Mouse (Mus musculus) lung, embryonic 16.5 days (tissue): ENCODE measurements at regions not wholly inside any gene's neighbourhood (a gene's known extent, or its start where the extent isn't known, plus 50 kb on each side); places are given as distances from the start of the nearest gene placed in this dataset.

Experiments
- ATAC-seq: fragments of 200-750 bp; cut with Nextera tagmentation; 2 replicates; pipeline ENCODE4 v1.8.0; 2017; ENCODE audit warnings: low read depth, mild to moderate bottlenecking, moderate library complexity
- H3K27ac ChIP-seq: fragments of 300-500 bp; sonication (generic); 2 replicates; pipeline ENCODE4 v1.5.1; 2014; ENCODE audit warnings: mild to moderate bottlenecking, control low read depth, low read length
- H3K27me3 ChIP-seq: fragments of 300-500 bp; sonication (generic); 2 replicates; pipeline ENCODE4 v1.6.1; 2014; ENCODE audit warnings: low read depth, low read length, mixed read lengths; ENCODE audit not compliant: control insufficient read depth, insufficient read depth
- H3K36me3 ChIP-seq: fragments of 300-500 bp; sonication (generic); 2 replicates; pipeline ENCODE4 v1.6.1; 2014; ENCODE audit warnings: low read length; ENCODE audit not compliant: control insufficient read depth, insufficient read depth
- H3K4me1 ChIP-seq: fragments of 300-500 bp; sonication (generic); replicated peaks from 2 replicates; pipeline ENCODE4 v1.6.1; 2014; ENCODE audit warnings: low read length, mixed read lengths; ENCODE audit not compliant: control insufficient read depth, insufficient read depth
- H3K4me2 ChIP-seq: fragments of 300-500 bp; sonication (generic); 2 replicates; pipeline ENCODE4 v1.6.1; 2014; ENCODE audit warnings: low read depth, low read length, control low read depth
- H3K4me3 ChIP-seq: fragments of 300-500 bp; sonication (generic); 2 replicates; pipeline ENCODE4 v1.5.1; 2014; ENCODE audit warnings: mild to moderate bottlenecking, low read length, control low read depth
- H3K9ac ChIP-seq: fragments of 300-500 bp; sonication (generic); 2 replicates; pipeline ENCODE4 v1.6.1; 2014; ENCODE audit warnings: low read length, control low read depth
- H3K9me3 ChIP-seq: fragments of 300-500 bp; sonication (generic); 2 replicates; pipeline ENCODE4 v1.6.1; 2016; ENCODE audit warnings: low read length; ENCODE audit not compliant: control insufficient read depth
- WGBS: fragments of 180-500 bp; shearing (Covaris S2); extraction: QIAGEN DNeasy Blood & Tissue Kit; methylation state at CpG from one replicate; pipeline ENCODE4 v1.1.7; 2014; 5-methylcytosine and 5-hydroxymethylcytosine counted together

DNA sequence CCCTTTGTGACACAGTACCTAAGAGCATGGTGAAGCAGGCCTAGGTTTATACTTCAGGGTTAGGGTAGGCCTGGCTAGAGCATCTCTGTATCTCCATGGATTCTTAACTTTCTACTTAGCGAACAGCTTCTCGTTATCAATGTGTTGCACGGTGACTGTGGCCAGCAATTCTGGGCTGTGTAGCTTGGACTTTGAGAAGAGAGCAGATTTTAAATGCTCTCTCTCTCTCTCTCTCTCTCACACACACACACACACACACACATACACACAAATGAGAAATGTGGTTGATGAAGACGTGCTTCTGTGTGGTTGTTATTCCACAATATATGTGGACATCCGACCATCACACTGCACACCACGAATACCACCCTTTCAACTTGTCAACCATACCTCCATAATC, 345.4 kb upstream of the Maf start:
- no peaks in the 10 kb centered on the region for H3K9me3 ChIP-seq
- no peaks in the 10 kb centered on the region for H3K36me3 ChIP-seq
- no peak for ATAC-seq
- no peaks in the 10 kb centered on the region for H3K27me3 ChIP-seq
- H3K27ac ChIP-seq = no peak overlapping the region
- H3K4me2 ChIP-seq = no peak overlapping the region
- 69% methylated on average over 6 of the region's 6 CpGs for WGBS
- no peak overlapping the region for H3K4me3 ChIP-seq
- no peak overlapping the region for H3K9ac ChIP-seq
- peaks cover 2% of the 10 kb centered on the region; the same call in 1 of the 2 replicates for H3K4me1 ChIP-seq

DNA sequence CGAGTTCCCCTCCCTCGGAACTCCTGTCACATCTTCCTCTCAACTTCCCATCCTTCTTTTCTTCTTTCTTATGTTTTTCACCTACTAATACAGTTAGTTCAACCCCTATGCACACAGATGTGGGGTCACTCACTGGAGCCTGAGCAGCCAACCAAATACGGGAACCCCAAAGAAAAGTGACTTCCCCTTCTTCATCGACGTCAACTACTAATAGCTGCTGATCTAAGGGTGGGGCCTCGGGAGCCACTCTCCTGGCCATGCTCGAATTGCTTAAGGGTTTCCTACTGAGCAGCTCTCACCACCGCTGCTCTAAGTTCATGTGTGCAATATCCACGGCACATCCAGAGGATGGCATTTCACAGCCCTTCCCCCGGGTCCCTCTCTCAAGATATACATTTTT, 340.9 kb upstream of the Maf start:
- no peak overlapping the region for H3K4me2 ChIP-seq
- no peak overlapping the region for H3K9ac ChIP-seq
- H3K4me3 ChIP-seq = no peak overlapping the region
- H3K36me3 ChIP-seq = no peaks in the 10 kb centered on the region
- no peak overlapping the region for H3K27ac ChIP-seq
- H3K4me1 ChIP-seq = peaks cover 2% of the 10 kb centered on the region; the same call in 1 of the 2 replicates
- ATAC-seq = no peak
- no peaks in the 10 kb centered on the region for H3K9me3 ChIP-seq
- H3K27me3 ChIP-seq = no peaks in the 10 kb centered on the region
- 81% methylated on average over 10 of the region's 10 CpGs for WGBS

- Histone ChIP-seq H3K27me3 (no peaks in the 10 kb centered on the region), H3K36me3 (no peaks in the 10 kb centered on the region), H3K9me3 (no peaks in the 10 kb centered on the region), H3K4me1 (no peaks in the 10 kb centered on the region; the same call in 1 of the 2 replicates), H3K4me3 (no peak overlapping the region), H3K4me2 (no peak overlapping the region), H3K27ac (no peak overlapping the region), H3K9ac (no peak overlapping the region)
- no peak for ATAC-seq
- 48% methylated on average over 3 of the region's 3 CpGs for WGBS
These were observed 339.3 kb upstream of the Maf start for GRCm38 (mm10) chr8:116046859-116047258.

DNA sequence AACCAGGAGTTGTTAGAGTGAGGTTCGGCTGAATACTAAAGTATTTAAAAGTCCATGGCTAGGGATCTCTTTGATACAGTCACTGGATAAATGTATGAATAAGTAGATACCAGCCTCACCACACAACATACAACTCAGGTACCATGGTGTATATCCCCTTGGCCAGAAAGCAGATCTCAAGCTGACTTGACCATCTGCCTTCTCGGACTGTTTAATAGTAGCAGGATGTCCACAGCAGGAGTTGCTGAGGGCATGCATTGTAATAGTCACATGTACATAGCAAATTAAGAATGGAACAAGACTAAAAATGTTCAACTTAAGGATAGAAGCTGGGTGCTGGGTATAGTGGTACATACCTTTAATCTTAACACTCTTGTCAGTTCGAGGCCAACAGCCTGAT, 337.9 kb upstream of the Maf start:
- Histone ChIP-seq H3K4me1 (no peaks in the 10 kb centered on the region; the same call in 1 of the 2 replicates), H3K9me3 (no peaks in the 10 kb centered on the region), H3K36me3 (no peaks in the 10 kb centered on the region), H3K27ac (no peak overlapping the region), H3K4me2 (no peak overlapping the region), H3K27me3 (no peaks in the 10 kb centered on the region), H3K9ac (no peak overlapping the region), H3K4me3 (no peak overlapping the region)
- ATAC-seq = no peak
- WGBS = 87% methylated on average over 3 of the region's 3 CpGs

- Histone ChIP-seq H3K4me1 (no peaks in the 10 kb centered on the region; the same call in 1 of the 2 replicates), H3K9ac (no peak overlapping the region), H3K36me3 (no peaks in the 10 kb centered on the region), H3K27me3 (no peaks in the 10 kb centered on the region), H3K4me3 (no peak overlapping the region), H3K9me3 (no peaks in the 10 kb centered on the region), H3K27ac (no peak overlapping the region), H3K4me2 (no peak overlapping the region)
- ATAC-seq = no peak
- WGBS = 85% methylated on average over 4 of the region's 4 CpGs
These were observed 335.8 kb upstream of the Maf start for GRCm38 (mm10) chr8:116043381-116043780.

DNA sequence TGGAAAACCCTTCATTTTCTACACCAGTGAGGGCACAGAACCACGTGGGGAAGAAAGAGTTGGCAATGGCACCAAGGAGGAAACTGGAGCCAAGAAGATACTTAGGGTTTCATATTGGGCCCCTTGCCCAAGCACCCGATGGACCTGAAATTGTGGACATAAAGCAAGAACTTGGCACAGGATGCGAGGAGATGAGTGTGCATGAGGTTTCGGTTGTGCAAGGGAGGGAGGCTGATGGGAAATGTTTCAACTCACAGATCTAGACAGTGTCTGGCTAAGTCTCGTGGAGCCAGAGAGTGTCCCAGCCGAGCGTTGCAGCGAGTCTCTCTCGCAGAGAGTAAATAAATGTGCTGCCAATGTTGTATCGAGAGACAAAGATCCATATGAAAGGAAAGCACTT, 323.4 kb upstream of the Maf start:
- no peaks in the 10 kb centered on the region for H3K27me3 ChIP-seq
- H3K27ac ChIP-seq = no peak overlapping the region
- no peak overlapping the region for H3K4me2 ChIP-seq
- 62% methylated on average over 10 of the region's 10 CpGs for WGBS
- H3K9me3 ChIP-seq = no peaks in the 10 kb centered on the region
- H3K9ac ChIP-seq = no peak overlapping the region
- peak; percentile 43 for ATAC-seq
- H3K4me3 ChIP-seq = no peak overlapping the region
- H3K4me1 ChIP-seq = no peaks in the 10 kb centered on the region
- H3K36me3 ChIP-seq = no peaks in the 10 kb centered on the region

- Histone ChIP-seq H3K9ac (no peak overlapping the region), H3K4me1 (no peaks in the 10 kb centered on the region), H3K9me3 (no peaks in the 10 kb centered on the region), H3K36me3 (no peaks in the 10 kb centered on the region), H3K4me2 (no peak overlapping the region), H3K27me3 (no peaks in the 10 kb centered on the region), H3K27ac (no peak overlapping the region), H3K4me3 (no peak overlapping the region)
- 83% methylated on average over 2 of the region's 2 CpGs for WGBS
- no peak for ATAC-seq
These were observed 317.7 kb upstream of the Maf start for GRCm38 (mm10) chr8:116025321-116025720.

GRCm38 (mm10) chr8:116024811-116025210, 317.2 kb upstream of the Maf start:
- Histone ChIP-seq H3K9me3 (no peaks in the 10 kb centered on the region), H3K4me2 (no peak overlapping the region), H3K27ac (no peak overlapping the region), H3K9ac (no peak overlapping the region), H3K4me1 (no peaks in the 10 kb centered on the region), H3K36me3 (no peaks in the 10 kb centered on the region), H3K4me3 (no peak overlapping the region), H3K27me3 (no peaks in the 10 kb centered on the region)
- 60% methylated on average over 4 of the region's 4 CpGs for WGBS
- no peak for ATAC-seq

DNA sequence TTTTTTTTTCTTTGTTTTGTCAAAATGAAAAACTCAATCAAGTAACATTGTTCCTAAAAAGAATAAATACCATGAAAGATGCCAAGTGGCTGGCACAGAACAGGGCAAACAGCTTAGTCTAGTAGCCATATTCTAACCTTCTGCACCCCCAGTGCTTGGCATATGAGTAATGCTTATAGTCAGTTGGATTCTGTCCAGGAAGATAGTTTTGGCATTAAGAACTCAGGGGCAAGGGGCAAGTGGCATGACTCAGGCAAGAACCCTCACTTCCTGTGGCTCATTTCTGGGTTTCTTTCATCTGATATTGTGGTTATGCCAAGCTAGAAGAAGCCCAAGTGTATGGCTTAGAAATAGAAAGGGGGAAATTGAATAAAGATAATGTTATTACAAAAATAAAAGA, 314.1 kb upstream of the Maf start:
- no peak for ATAC-seq
- no peaks in the 10 kb centered on the region for H3K36me3 ChIP-seq
- no peak overlapping the region for H3K4me3 ChIP-seq
- H3K9ac ChIP-seq = no peak overlapping the region
- H3K9me3 ChIP-seq = no peaks in the 10 kb centered on the region
- no peak overlapping the region for H3K27ac ChIP-seq
- H3K27me3 ChIP-seq = no peaks in the 10 kb centered on the region
- no peaks in the 10 kb centered on the region for H3K4me1 ChIP-seq
- H3K4me2 ChIP-seq = no peak overlapping the region

DNA sequence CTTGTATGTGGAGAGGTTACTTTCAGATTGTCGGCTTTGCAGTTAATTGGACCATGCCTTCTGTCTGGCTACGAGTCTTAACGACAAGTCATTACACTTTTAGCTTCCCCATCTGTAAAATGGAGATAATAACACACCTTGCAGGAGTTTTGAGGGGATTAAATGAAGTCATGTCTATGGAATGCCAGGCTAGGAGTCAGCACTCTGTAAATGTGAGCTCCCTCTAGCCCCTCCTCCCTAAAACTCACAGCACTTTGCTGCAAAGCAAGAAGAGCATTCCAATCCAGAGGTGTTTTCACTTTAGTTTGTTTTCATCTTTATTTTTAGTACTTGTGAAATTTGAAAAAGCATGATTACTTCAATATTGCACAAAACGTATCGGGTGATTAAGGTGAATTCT, 287.7 kb upstream of the Maf start:
- Histone ChIP-seq H3K27ac (no peak overlapping the region), H3K9ac (no peak overlapping the region), H3K36me3 (no peaks in the 10 kb centered on the region), H3K27me3 (no peaks in the 10 kb centered on the region), H3K4me3 (no peak overlapping the region), H3K4me1 (0 out of 2 replicates have a peak, but pooled peaks cover 3% of the 10 kb centered on the region), H3K4me2 (no peak overlapping the region), H3K9me3 (no peaks in the 10 kb centered on the region)
- 64% methylated on average over 5 of the region's 5 CpGs for WGBS
- ATAC-seq = no peak
